8 mouse cellular contexts compared by ENCODE assay signal in the genomic region with DNA sequence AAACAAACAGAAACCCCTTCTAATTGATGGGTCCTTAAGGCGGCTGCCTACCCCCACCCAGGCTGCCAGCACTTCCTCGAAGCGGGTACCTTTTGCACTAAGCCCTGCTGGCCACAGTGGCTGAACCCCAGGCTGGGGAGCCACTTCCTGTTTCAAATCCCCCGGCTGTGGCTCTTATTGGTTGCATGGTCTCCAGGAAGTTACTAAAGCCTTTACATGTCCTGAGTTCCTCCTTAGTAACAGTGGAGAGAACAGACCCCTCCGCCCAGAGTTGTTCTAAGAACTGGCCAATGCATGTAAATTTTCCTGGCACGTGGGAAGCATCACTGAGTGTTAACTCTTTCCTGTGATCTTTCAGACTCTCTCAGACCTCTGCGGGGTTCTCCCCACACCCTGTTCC. TPM values are rescaled to one million over a fixed set of nuclear protein-coding genes. Genes with fewer than 3 reads are reported as not detected.
DNase-seq lines count a peak whose midpoint lies in the region; ATAC-seq and TF ChIP-seq lines count a peak whose summit lies in the region.

No protein-coding gene starts in this region.

- no peaks in the 10 kb centered on the region for H3K9me3 ChIP-seq in hindbrain, embryonic 10.5 days
- no peaks in the 10 kb centered on the region for H3K9me3 ChIP-seq in lung, embryonic 15.5 days

- WGBS in hindbrain, embryonic 10.5 days: 56% methylated on average over 7 of the region's 7 CpGs
- 21% methylated on average over 7 of the region's 7 CpGs for WGBS in lung, embryonic 15.5 days
- WGBS in small intestine, adult 2 months: 34% methylated on average over 7 of the region's 7 CpGs

- TF ChIP-seq CTCF in small intestine, adult 2 months (IDR thresholded peaks at IDR 0.05; ENCODE audit: extremely low read depth, insufficient read length, insufficient replicate concordance, low read depth, low read length): no peak

- peak overlapping the region; percentile 49 for H3K4me2 ChIP-seq in lung, embryonic 15.5 days

- no peak for ATAC-seq in lung, embryonic 15.5 days (ENCODE audit: borderline replicate concordance, extremely low read depth, low FRiP score, low TSS enrichment)

- no peaks in the 10 kb centered on the region for H3K27me3 ChIP-seq in hindbrain, embryonic 10.5 days (ENCODE audit: insufficient read depth, poor library complexity, severe bottlenecking)
- no peaks in the 10 kb centered on the region for H3K27me3 ChIP-seq in lung, embryonic 15.5 days
- H3K27me3 ChIP-seq in small intestine, adult 2 months (ENCODE audit: control insufficient read depth, insufficient read depth, low read length): no peaks in the 10 kb centered on the region

- peaks cover 7% of the 10 kb centered on the region; the same call in 1 of the 2 replicates for H3K4me1 ChIP-seq in brown adipose tissue, adult 24 weeks (ENCODE audit: control insufficient read depth, insufficient read depth, insufficient read length, low read length)
- peaks cover 47% of the 10 kb centered on the region for H3K4me1 ChIP-seq in hindbrain, embryonic 10.5 days (replicated peaks)
- peaks cover 37% of the 10 kb centered on the region for H3K4me1 ChIP-seq in lung, embryonic 15.5 days
- peaks cover 9% of the 10 kb centered on the region for H3K4me1 ChIP-seq in small intestine, adult 2 months (ENCODE audit: control insufficient read depth, insufficient read depth, insufficient read length, low read length)

- peak; percentile 56 for DNase-seq in adrenal gland, postnatal 14 days
- DNase-seq in adrenal gland, adult 18-20 months (ENCODE audit: low spot score in 2 of 2): no peak
- DNase-seq in hindbrain, embryonic 10.5 days (ENCODE audit: low spot score): no peak
- DNase-seq in left cerebral cortex, adult 8-10 months (ENCODE audit: low spot score in 2 of 2): no peak
- DNase-seq in right cerebral cortex, postnatal 25 days: no peak

- H3K27ac ChIP-seq in brown adipose tissue, adult 24 weeks (replicated peaks; ENCODE audit: low read depth, low read length): 0 out of 2 replicates have a peak overlapping the region, but pooled peaks have one; percentile 27
- no peak overlapping the region for H3K27ac ChIP-seq in hindbrain, embryonic 10.5 days
- peak overlapping the region; percentile 17; the same call in 1 of the 2 replicates for H3K27ac ChIP-seq in lung, embryonic 15.5 days
- peak overlapping the region; percentile 88 for H3K27ac ChIP-seq in small intestine, adult 2 months (ENCODE audit: insufficient read depth, low read depth, low read length)

- H3K9ac ChIP-seq in lung, embryonic 15.5 days: no peak overlapping the region

- TF ChIP-seq POLR2A in small intestine, adult 2 months (IDR thresholded peaks at IDR 0.05; ENCODE audit: low read depth, low read length): no peak

- H3K4me3 ChIP-seq in brown adipose tissue, adult 24 weeks (ENCODE audit: insufficient read depth, low read depth, low read length): peak overlapping the region; percentile 19; the same call in 1 of the 2 replicates
- H3K4me3 ChIP-seq in hindbrain, embryonic 10.5 days: peak overlapping the region; percentile 46; the same call in 1 of the 2 replicates
- H3K4me3 ChIP-seq in lung, embryonic 15.5 days: peak overlapping the region; percentile 30
- peak overlapping the region; percentile 59 for H3K4me3 ChIP-seq in small intestine, adult 2 months (ENCODE audit: low read depth, low read length)

- peaks cover 98% of the 10 kb centered on the region for H3K36me3 ChIP-seq in hindbrain, embryonic 10.5 days
- H3K36me3 ChIP-seq in lung, embryonic 15.5 days: peaks cover 65% of the 10 kb centered on the region
- peaks cover 69% of the 10 kb centered on the region for H3K36me3 ChIP-seq in small intestine, adult 2 months (ENCODE audit: control insufficient read depth, insufficient read depth, low read length)

RNA-seq across cellular contexts. Expression of gene Setd1b, which starts 9.1 kb away (rescaled TPM):
- 25.5 and 29.7 TPM in 2 replicates for total RNA-seq in adrenal gland, postnatal 14 days (2021)
- 10 to 100 TPM; 19.1 to 25.8 TPM for total RNA-seq in adrenal gland, adult 18-20 months (2021)
- polyA plus RNA-seq in brown adipose tissue, adult 24 weeks (2012; ENCODE audit: insufficient read depth, insufficient read length, missing spikeins): 5.4 and 8.3 TPM in 2 replicates
- polyA plus RNA-seq in hindbrain, embryonic 10.5 days (2016; fragmentation: Nextera tagmentation; extraction: Ambion mirVana): 7.9 and 9.5 TPM in 2 replicates
- polyA plus RNA-seq in lung, embryonic 15.5 days (2015; fragmentation: Nextera tagmentation; extraction: Ambion mirVana): 8.7 and 9.2 TPM in 2 replicates
- polyA plus RNA-seq in small intestine, adult 2 months (2012; rRNA removed): 10.7 and 18.5 TPM in 2 replicates
- total RNA-seq in left cerebral cortex, adult 8-10 months (2022): 10 to 100 TPM; 29.3 to 35.8 (median 32.5) TPM

RNA-seq across cellular contexts. Expression of gene Psmd9, which starts 18.1 kb away (rescaled TPM):
- 25.6 and 28.6 TPM in 2 replicates for total RNA-seq in adrenal gland, postnatal 14 days (2021)
- total RNA-seq in adrenal gland, adult 18-20 months (2021): 10 to 100 TPM; 20.7 to 21.1 TPM
- polyA plus RNA-seq in brown adipose tissue, adult 24 weeks (2012; ENCODE audit: insufficient read depth, insufficient read length, missing spikeins): 18.4 and 19.5 TPM in 2 replicates
- polyA plus RNA-seq in hindbrain, embryonic 10.5 days (2016; fragmentation: Nextera tagmentation; extraction: Ambion mirVana): 77.7 and 86.3 TPM in 2 replicates
- polyA plus RNA-seq in lung, embryonic 15.5 days (2015; fragmentation: Nextera tagmentation; extraction: Ambion mirVana): 85.3 and 88.7 TPM in 2 replicates
- polyA plus RNA-seq in small intestine, adult 2 months (2012; rRNA removed): 12.5 and 21.9 TPM in 2 replicates
- total RNA-seq in left cerebral cortex, adult 8-10 months (2022): 10 to 100 TPM; 24.3 to 36.7 (median 27.7) TPM

RNA-seq across cellular contexts. Expression of gene Rhof, which starts 18.6 kb away (rescaled TPM):
- total RNA-seq in adrenal gland, postnatal 14 days (2021): 0.89 and 4.2 TPM in 2 replicates
- total RNA-seq in adrenal gland, adult 18-20 months (2021): 1 to 10 TPM in 1 of 2 experiments, under 1 TPM in 1; 0.66 to 1.2 TPM
- 0.48 and 0.67 TPM in 2 replicates for polyA plus RNA-seq in brown adipose tissue, adult 24 weeks (2012; ENCODE audit: insufficient read depth, insufficient read length, missing spikeins)
- 1.9 and 2.2 TPM in 2 replicates for polyA plus RNA-seq in hindbrain, embryonic 10.5 days (2016; fragmentation: Nextera tagmentation; extraction: Ambion mirVana)
- 2.7 and 2.8 TPM in 2 replicates for polyA plus RNA-seq in lung, embryonic 15.5 days (2015; fragmentation: Nextera tagmentation; extraction: Ambion mirVana)
- polyA plus RNA-seq in small intestine, adult 2 months (2012; rRNA removed): 28.0 and 91.6 TPM in 2 replicates
- total RNA-seq in left cerebral cortex, adult 8-10 months (2022): 10 to 100 TPM; 47.7 to 50.4 (median 48.3) TPM

RNA-seq across cellular contexts. Expression of gene Hpd, which starts 31.4 kb away (rescaled TPM):
- 9.9 and 203 TPM in 2 replicates for total RNA-seq in adrenal gland, postnatal 14 days (2021)
- 1 to 10 TPM; 1.2 to 3.6 TPM for total RNA-seq in adrenal gland, adult 18-20 months (2021)
- 1.7 TPM in 2 replicates for polyA plus RNA-seq in brown adipose tissue, adult 24 weeks (2012; ENCODE audit: insufficient read depth, insufficient read length, missing spikeins)
- not detected in 2 replicates for polyA plus RNA-seq in hindbrain, embryonic 10.5 days (2016; fragmentation: Nextera tagmentation; extraction: Ambion mirVana)
- polyA plus RNA-seq in lung, embryonic 15.5 days (2015; fragmentation: Nextera tagmentation; extraction: Ambion mirVana): 0.72 TPM in 1 of 2 replicates, not detected in the other
- 5.5 and 19.6 TPM in 2 replicates for polyA plus RNA-seq in small intestine, adult 2 months (2012; rRNA removed)
- total RNA-seq in left cerebral cortex, adult 8-10 months (2022): not detected
